Mouse (Mus musculus) E14TG2a.4 (cell line): ENCODE measurements at regions not wholly inside any gene's neighbourhood (a gene's known extent, or its start where the extent isn't known, plus 50 kb on each side); places are given as distances from the start of the nearest gene placed in this dataset.

ENCODE experiments used
- H3K27me3 ChIP-seq: 2 replicates; pipeline ENCODE4 v1.6.1; 2014; ENCODE audit warnings: low read length, control low read depth; ENCODE audit not compliant: insufficient read depth
- H3K36me3 ChIP-seq: 2 replicates; pipeline ENCODE4 v1.6.1; 2014; ENCODE audit warnings: low read length, control low read depth; ENCODE audit not compliant: insufficient read depth
- H3K4me1 ChIP-seq: replicated peaks from 2 replicates; pipeline ENCODE4 v1.6.1; 2014; ENCODE audit warnings: low read depth, low read length, control low read depth
- H3K4me3 ChIP-seq: replicated peaks from 2 replicates; pipeline ENCODE4 v1.5.1; 2014; ENCODE audit warnings: mild to moderate bottlenecking, low read length
- H3K9me3 ChIP-seq: 2 replicates; pipeline ENCODE4 v1.6.1; 2014; ENCODE audit warnings: low read length, control low read depth
- CTCF ChIP-seq: conservative IDR thresholded peaks from 2 replicates; pipeline ENCODE4 v1.5.1; 2014; ENCODE audit warnings: low read length
- NANOG ChIP-seq: IDR thresholded peaks from 2 replicates; pipeline ENCODE4 v1.6.1; 2014; ENCODE audit warnings: borderline replicate concordance, low read length, mixed read lengths
- POU5F1 ChIP-seq: IDR thresholded peaks from 2 replicates; pipeline ENCODE4 v1.6.1; 2014; ENCODE audit warnings: low read length, borderline replicate concordance

- no peak overlapping the region for H3K4me3 ChIP-seq
- H3K4me1 ChIP-seq: no peaks in the 10 kb centered on the region
- TF ChIP-seq CTCF (no peak), POU5F1 (no peak), NANOG (no peak)
- H3K27me3 ChIP-seq: no peaks in the 10 kb centered on the region
- H3K9me3 ChIP-seq: no peaks in the 10 kb centered on the region
- H3K36me3 ChIP-seq: no peaks in the 10 kb centered on the region
Observed at GRCm38 (mm10) chr17:41990804-41991203, 324.9 kb upstream of the Ptchd4 start.

GRCm38 (mm10) chr17:42008415-42008814 lies 307.3 kb upstream of the Ptchd4 start:
- TF ChIP-seq NANOG (no peak), POU5F1 (no peak), CTCF (no peak)
- no peaks in the 10 kb centered on the region for H3K36me3 ChIP-seq
- H3K4me1 ChIP-seq: no peaks in the 10 kb centered on the region
- H3K9me3 ChIP-seq: no peaks in the 10 kb centered on the region
- H3K27me3 ChIP-seq: no peaks in the 10 kb centered on the region
- no peak overlapping the region for H3K4me3 ChIP-seq

- H3K4me3 ChIP-seq: no peak overlapping the region
- TF ChIP-seq NANOG: no peak
- no peak for TF ChIP-seq POU5F1
- TF ChIP-seq CTCF: no peak
- H3K9me3 ChIP-seq: no peaks in the 10 kb centered on the region
- no peaks in the 10 kb centered on the region for H3K27me3 ChIP-seq
- H3K36me3 ChIP-seq: no peaks in the 10 kb centered on the region
- H3K4me1 ChIP-seq: no peaks in the 10 kb centered on the region
Observed at GRCm38 (mm10) chr17:42024295-42024694, 291.5 kb upstream of the Ptchd4 start.

GRCm38 (mm10) chr17:42027253-42027652 lies 288.5 kb upstream of the Ptchd4 start:
- Histone ChIP-seq H3K36me3 (no peaks in the 10 kb centered on the region), H3K4me3 (no peak overlapping the region), H3K4me1 (no peaks in the 10 kb centered on the region), H3K27me3 (no peaks in the 10 kb centered on the region), H3K9me3 (peaks cover 1% of the 10 kb centered on the region; the same call in 1 of the 2 replicates)
- TF ChIP-seq CTCF: no peak
- no peak for TF ChIP-seq NANOG
- no peak for TF ChIP-seq POU5F1

GRCm38 (mm10) chr17:42029452-42029851 lies 286.3 kb upstream of the Ptchd4 start:
- TF ChIP-seq POU5F1: no peak
- H3K27me3 ChIP-seq: no peaks in the 10 kb centered on the region

GRCm38 (mm10) chr17:42037089-42037488 lies 278.7 kb upstream of the Ptchd4 start:
- Histone ChIP-seq H3K9me3 (peaks cover 4% of the 10 kb centered on the region), H3K27me3 (no peaks in the 10 kb centered on the region), H3K4me1 (no peaks in the 10 kb centered on the region), H3K4me3 (no peak overlapping the region), H3K36me3 (no peaks in the 10 kb centered on the region)
- TF ChIP-seq NANOG (peak; percentile 64; the same call in 1 of the 2 replicates), CTCF (no peak)

More at GRCm38 (mm10) chr17:42029452-42029851, 286.3 kb upstream of the Ptchd4 start:
- H3K36me3 ChIP-seq: no peaks in the 10 kb centered on the region
- H3K4me1 ChIP-seq: no peaks in the 10 kb centered on the region
- peaks cover 4% of the 10 kb centered on the region for H3K9me3 ChIP-seq
- H3K4me3 ChIP-seq: no peak overlapping the region

- Histone ChIP-seq H3K4me3 (no peak overlapping the region), H3K4me1 (no peaks in the 10 kb centered on the region), H3K27me3 (no peaks in the 10 kb centered on the region), H3K36me3 (no peaks in the 10 kb centered on the region), H3K9me3 (no peaks in the 10 kb centered on the region)
- no peak for TF ChIP-seq POU5F1
- TF ChIP-seq NANOG: no peak
Observed at GRCm38 (mm10) chr17:42049779-42050515, 265.8 kb upstream of the Ptchd4 start.

GRCm38 (mm10) chr17:42090764-42091452 lies 224.8 kb upstream of the Ptchd4 start:
- H3K36me3 ChIP-seq: no peaks in the 10 kb centered on the region
- no peak overlapping the region for H3K4me3 ChIP-seq
- no peaks in the 10 kb centered on the region for H3K27me3 ChIP-seq
- H3K9me3 ChIP-seq: no peaks in the 10 kb centered on the region
- no peaks in the 10 kb centered on the region for H3K4me1 ChIP-seq
- TF ChIP-seq CTCF: no peak
- no peak for TF ChIP-seq POU5F1
- TF ChIP-seq NANOG: no peak
